Mouse (Mus musculus) neutrophil, adult 83 days (primary cell): ENCODE results near the gene Kdm1b. TPM values are rescaled to one million over a fixed set of nuclear protein-coding genes. Genes with fewer than 3 reads are reported as not detected.

Experiments used
- total RNA-seq, 2 experiments: library from RNA; stranded (reverse); gene quantifications; one replicate each; pipeline ENCODE4 v1.2.4; 2023

Gene Kdm1b
- total RNA-seq = 1 to 10 TPM; 6.6 to 6.8 TPM

GRCm38 (mm10) chr13:47043030-47043680, at the start of gene Kdm1b:
Gene Kdm1b, plus strand, starts transcription at chr13:47043499.

DNA sequence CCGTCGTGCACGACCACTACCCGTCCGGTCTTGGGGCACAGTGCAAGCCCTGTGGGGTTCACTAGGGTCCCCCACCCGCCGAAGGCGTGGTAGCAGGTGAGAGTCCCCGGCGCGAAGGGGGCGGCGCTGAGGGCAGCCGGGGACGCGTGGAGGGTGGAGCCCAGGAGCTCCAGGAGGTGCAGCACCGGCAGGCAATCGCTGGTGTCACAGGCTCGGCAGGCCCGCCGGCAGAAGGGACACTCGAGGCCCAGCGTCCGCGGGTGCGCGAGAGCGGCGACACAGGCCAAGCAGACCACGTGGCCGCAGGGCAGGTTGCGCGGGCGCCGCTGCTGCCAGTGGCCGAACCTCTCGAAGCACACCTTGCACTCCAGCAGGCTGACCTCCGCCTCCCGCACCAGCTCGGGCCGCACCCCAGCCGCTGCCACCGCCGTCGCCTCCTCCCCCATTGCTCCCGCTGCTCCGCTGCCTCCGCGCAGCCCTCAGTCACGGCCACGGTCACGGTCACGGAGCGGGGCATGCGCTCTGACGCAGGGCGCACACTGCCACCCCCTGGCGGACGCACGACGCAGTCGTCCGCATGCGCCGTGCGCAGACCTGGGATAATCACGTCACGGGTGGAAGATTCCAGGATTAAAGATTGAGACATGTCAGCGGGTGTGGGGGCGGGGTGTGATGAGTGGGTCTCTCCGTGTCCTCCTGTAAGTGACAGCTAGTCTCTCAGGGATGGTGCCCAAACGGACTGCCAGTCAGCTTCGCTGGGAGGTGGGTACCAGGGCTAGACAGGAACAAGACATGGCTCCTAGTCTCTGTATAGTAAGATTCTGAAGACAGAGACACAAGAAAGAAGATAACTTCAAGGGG, 28.7 kb upstream of the Kdm1b start, which contains the start of gene Nhlrc1:
Gene Nhlrc1, minus strand, starts transcription at position 517 of the 861 bp plus-strand sequence.

DNA sequence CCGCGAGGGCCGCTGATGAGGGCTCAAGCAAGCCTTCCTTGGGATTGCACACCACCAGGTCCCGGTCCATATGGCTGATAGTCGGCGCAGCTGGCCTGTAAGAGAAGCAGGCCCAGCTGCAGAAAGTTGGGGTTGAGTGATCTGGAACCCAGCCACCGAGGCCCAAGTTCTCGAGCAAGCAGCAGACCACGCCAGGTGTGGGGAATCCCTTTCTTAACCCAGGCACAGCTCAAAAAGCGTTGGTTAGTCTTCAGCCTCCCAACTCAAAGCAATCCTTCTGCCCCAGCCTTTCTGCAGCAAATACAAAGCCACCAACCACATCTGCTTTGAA, 1.3 kb downstream of the Kdm1b start, which contains the start of gene Tpmt:
Gene Tpmt, minus strand, starts transcription at position 121 of the 331 bp plus-strand sequence.

GRCm38 (mm10) chr13:47105711-47106579, 62.6 kb downstream of the Kdm1b start, which contains the start of gene Dek:
Gene Dek, minus strand, starts transcription at chr13:47106201.

DNA sequence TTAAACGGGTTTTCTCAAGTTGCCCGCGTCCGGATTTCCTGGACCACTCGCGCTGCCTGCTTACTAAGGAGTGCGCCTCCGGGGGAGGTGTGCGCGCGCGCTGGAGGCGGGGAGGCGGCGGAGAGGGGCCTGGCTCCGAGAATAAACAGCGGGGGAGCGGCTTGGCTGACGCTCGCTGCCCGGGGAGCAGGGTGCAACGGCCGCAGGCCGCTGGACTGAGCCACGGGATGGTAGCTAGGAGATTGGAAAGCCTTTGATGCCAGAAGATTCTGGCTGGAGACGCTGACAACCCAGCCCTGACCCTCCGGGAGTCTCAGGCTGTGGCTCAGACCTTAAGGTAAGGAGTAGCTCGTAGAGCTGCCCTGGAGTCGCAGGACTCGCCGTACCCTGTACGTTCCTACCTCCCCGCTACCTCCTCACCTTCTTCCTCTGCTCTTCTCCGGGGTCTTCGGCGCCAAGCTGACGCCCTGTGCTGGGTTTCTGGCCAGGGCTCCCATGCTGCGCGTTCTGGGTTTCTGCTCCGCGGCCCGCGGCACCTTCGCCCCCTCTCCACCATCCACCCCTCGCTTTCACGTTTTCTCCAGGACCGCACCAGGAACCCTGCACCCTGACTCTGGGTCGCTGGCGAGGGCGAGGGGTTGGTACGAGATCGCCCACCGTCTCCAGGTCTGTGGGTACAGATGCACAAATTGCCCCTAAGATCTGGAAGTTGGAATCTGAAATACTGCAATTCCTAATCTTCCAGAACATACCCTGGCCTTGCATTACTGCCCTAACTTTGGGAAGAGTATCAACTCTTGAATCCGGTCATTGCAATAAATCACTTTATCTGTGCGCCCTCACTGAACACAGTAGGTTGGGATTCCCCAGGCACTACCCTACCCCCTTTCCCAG, 79.5 kb downstream of the Kdm1b start, which contains the start of gene Rnf144b:
Gene Rnf144b, plus strand, starts transcription at position 120 of the 894 bp plus-strand sequence.

Other genes with a start within 250 kb of the Kdm1b start
- 10 to 100 TPM; 27.4 to 31.9 TPM for gene Kif13a, start 113.6 kb upstream of the Kdm1b start, total RNA-seq
- gene Nhlrc1, start 28.6 kb upstream of the Kdm1b start, total RNA-seq = under 1 TPM in 1 of 2 experiments, not detected in 1; 0.33 TPM
- gene Tpmt, start 1.2 kb downstream of the Kdm1b start, total RNA-seq = 1 to 10 TPM; 1.2 to 3.4 TPM
- gene Dek, start 62.7 kb downstream of the Kdm1b start, total RNA-seq = 100 to 1,000 TPM; 172 to 178 TPM
- 10 to 100 TPM; 22.8 to 23.3 TPM for gene Rnf144b, start 79.2 kb downstream of the Kdm1b start, total RNA-seq